Mouse (Mus musculus): Measurements from ENCODE around the gene Cdk19. TPM values are rescaled to one million over a fixed set of nuclear protein-coding genes. Genes with fewer than 3 reads are reported as not detected.

Cdk19 gene
- polyA plus RNA-seq, 1 experiment, result 10.7 TPM

GRCm38 (mm10) chr10:40330262-40330661, 9.1 kb upstream of the Cdk19 start:
- no peak for TF ChIP-seq CTCF (IDR thresholded peaks at IDR 0.05; ENCODE audit: extremely low read depth, insufficient read depth, insufficient read length, insufficient replicate concordance)
- no peak for TF ChIP-seq POLR2A (IDR thresholded peaks at IDR 0.05; ENCODE audit: low read depth, low read length)
- H3K4me1 ChIP-seq (ENCODE audit: control insufficient read depth, insufficient read depth, insufficient read length), result no peaks in the 10 kb centered on the region
- 91% methylated on average over 1 of the region's 1 CpGs for WGBS
- H3K4me3 ChIP-seq (ENCODE audit: extremely low read depth, insufficient read depth, insufficient read length), result no peak overlapping the region
- H3K27ac ChIP-seq (ENCODE audit: insufficient read depth, low read length), result no peak overlapping the region
- H3K36me3 ChIP-seq (ENCODE audit: control insufficient read depth, insufficient read depth, low read length), result no peaks in the 10 kb centered on the region
- H3K27me3 ChIP-seq (ENCODE audit: control insufficient read depth, insufficient read depth, low read length), result no peaks in the 10 kb centered on the region
- DNase-seq (ENCODE audit: low read depth in 1 of 2, low spot score in 2 of 2), result no peak

DNA sequence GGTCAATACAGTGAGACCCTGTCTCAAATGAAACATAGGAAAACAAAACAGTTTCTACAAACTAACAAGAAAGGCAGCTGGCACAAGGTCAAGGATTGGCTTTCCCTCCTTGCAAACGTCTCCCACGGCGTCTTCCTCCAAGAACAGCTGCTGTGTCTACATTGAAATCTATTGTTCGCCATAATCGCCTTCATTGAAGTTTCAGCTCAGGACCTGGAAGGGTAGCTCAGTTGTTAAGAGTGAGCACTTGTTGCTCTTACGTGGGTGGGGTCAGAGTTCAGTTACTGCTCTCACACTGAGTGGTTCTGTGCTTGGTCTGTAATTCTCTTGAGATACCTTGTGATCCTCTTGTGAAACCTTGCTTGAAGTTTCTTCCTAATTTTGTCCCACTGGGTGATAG, 6.5 kb upstream of the Cdk19 start:
- no peaks in the 10 kb centered on the region for H3K27me3 ChIP-seq (ENCODE audit: control insufficient read depth, insufficient read depth, low read length)
- no peaks in the 10 kb centered on the region for H3K4me1 ChIP-seq (ENCODE audit: control insufficient read depth, insufficient read depth, insufficient read length)
- no peaks in the 10 kb centered on the region for H3K36me3 ChIP-seq (ENCODE audit: control insufficient read depth, insufficient read depth, low read length)
- WGBS, result 87% methylated on average over 6 of the region's 6 CpGs
- DNase-seq (ENCODE audit: low read depth in 1 of 2, low spot score in 2 of 2), result no peak
- H3K27ac ChIP-seq (ENCODE audit: insufficient read depth, low read length), result no peak overlapping the region
- H3K4me3 ChIP-seq (ENCODE audit: extremely low read depth, insufficient read depth, insufficient read length), result no peak overlapping the region
- TF ChIP-seq POLR2A (IDR thresholded peaks at IDR 0.05; ENCODE audit: low read depth, low read length), result no peak
- TF ChIP-seq CTCF (IDR thresholded peaks at IDR 0.05; ENCODE audit: extremely low read depth, insufficient read depth, insufficient read length, insufficient replicate concordance), result no peak

DNA sequence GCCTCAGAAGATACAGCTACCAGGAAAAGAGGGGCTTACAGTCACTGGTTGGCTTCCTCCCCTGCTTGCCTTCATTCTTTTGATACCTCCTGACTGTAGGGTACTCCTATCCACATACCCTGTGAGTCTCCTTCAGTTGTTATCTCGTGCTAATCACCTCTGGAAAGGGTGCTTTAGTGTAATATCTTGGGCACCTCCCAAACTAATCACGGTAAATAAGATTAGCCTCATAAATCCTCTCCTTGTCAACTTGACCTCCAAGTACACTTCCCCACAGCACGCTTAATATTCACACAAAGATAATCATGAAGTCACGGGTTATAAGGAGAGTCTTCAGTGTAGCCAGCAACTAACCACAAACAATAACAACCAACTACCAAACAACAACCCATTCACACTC, 2.7 kb downstream of the Cdk19 start:
- H3K4me3 ChIP-seq (ENCODE audit: extremely low read depth, insufficient read depth, insufficient read length), result no peak overlapping the region
- no peak for DNase-seq (ENCODE audit: low read depth in 1 of 2, low spot score in 2 of 2)
- no peaks in the 10 kb centered on the region for H3K4me1 ChIP-seq (ENCODE audit: control insufficient read depth, insufficient read depth, insufficient read length)
- 75% methylated on average over 4 of the region's 4 CpGs for WGBS
- H3K27me3 ChIP-seq (ENCODE audit: control insufficient read depth, insufficient read depth, low read length), result no peaks in the 10 kb centered on the region
- no peaks in the 10 kb centered on the region for H3K36me3 ChIP-seq (ENCODE audit: control insufficient read depth, insufficient read depth, low read length)
- no peak for TF ChIP-seq POLR2A (IDR thresholded peaks at IDR 0.05; ENCODE audit: low read depth, low read length)
- no peak for TF ChIP-seq CTCF (IDR thresholded peaks at IDR 0.05; ENCODE audit: extremely low read depth, insufficient read depth, insufficient read length, insufficient replicate concordance)
- no peak overlapping the region for H3K27ac ChIP-seq (ENCODE audit: insufficient read depth, low read length)

GRCm38 (mm10) chr10:40346776-40347403, 7.5 kb downstream of the Cdk19 start:
- H3K36me3 ChIP-seq (ENCODE audit: control insufficient read depth, insufficient read depth, low read length), result no peaks in the 10 kb centered on the region
- DNase-seq (ENCODE audit: low read depth in 1 of 2, low spot score in 2 of 2), result no peak
- 51% methylated on average over 3 of the region's 3 CpGs for WGBS
- TF ChIP-seq POLR2A (IDR thresholded peaks at IDR 0.05; ENCODE audit: low read depth, low read length) (no peak), CTCF (IDR thresholded peaks at IDR 0.05; ENCODE audit: extremely low read depth, insufficient read depth, insufficient read length, insufficient replicate concordance) (no peak)
- no peak overlapping the region for H3K27ac ChIP-seq (ENCODE audit: insufficient read depth, low read length)
- no peak overlapping the region for H3K4me3 ChIP-seq (ENCODE audit: extremely low read depth, insufficient read depth, insufficient read length)
- H3K4me1 ChIP-seq (ENCODE audit: control insufficient read depth, insufficient read depth, insufficient read length), result peaks cover 6% of the 10 kb centered on the region
- no peaks in the 10 kb centered on the region for H3K27me3 ChIP-seq (ENCODE audit: control insufficient read depth, insufficient read depth, low read length)

DNA sequence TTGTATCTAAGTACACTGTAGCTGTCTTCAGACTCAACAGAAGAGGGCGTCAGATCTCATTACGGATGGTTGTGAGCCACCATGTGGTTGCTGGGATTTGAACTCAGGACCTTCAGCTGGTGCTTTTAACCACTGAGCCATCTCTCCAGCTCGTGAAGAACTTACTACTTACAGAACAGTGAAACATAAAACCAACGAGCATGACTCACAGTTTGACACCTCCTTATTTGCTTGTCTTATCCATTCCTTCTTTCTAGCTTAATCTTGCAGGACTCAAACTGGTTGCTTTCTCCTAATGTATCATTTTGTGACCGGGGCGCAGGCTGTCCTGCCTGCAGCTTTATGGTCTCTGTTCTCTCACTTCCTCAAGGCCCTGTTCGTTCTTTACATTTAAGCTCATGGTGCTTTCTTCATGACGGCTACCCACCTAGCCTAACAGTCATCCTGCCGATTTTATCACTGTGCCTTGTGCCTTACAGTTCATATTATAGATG, 8.1 kb downstream of the Cdk19 start:
- 46% methylated on average over 9 of the region's 9 CpGs for WGBS
- no peak for DNase-seq (ENCODE audit: low read depth in 1 of 2, low spot score in 2 of 2)
- Histone ChIP-seq H3K4me1 (ENCODE audit: control insufficient read depth, insufficient read depth, insufficient read length) (peaks cover 6% of the 10 kb centered on the region), H3K4me3 (ENCODE audit: extremely low read depth, insufficient read depth, insufficient read length) (no peak overlapping the region), H3K36me3 (ENCODE audit: control insufficient read depth, insufficient read depth, low read length) (no peaks in the 10 kb centered on the region), H3K27me3 (ENCODE audit: control insufficient read depth, insufficient read depth, low read length) (no peaks in the 10 kb centered on the region), H3K27ac (ENCODE audit: insufficient read depth, low read length) (peak overlapping the region; percentile 14)
- no peak for TF ChIP-seq CTCF (IDR thresholded peaks at IDR 0.05; ENCODE audit: extremely low read depth, insufficient read depth, insufficient read length, insufficient replicate concordance)
- TF ChIP-seq POLR2A (IDR thresholded peaks at IDR 0.05; ENCODE audit: low read depth, low read length), result no peak

- H3K27ac ChIP-seq (ENCODE audit: insufficient read depth, low read length), result peak overlapping the region; percentile 99
- H3K36me3 ChIP-seq (ENCODE audit: control insufficient read depth, insufficient read depth, low read length), result no peaks in the 10 kb centered on the region
- H3K4me3 ChIP-seq (ENCODE audit: extremely low read depth, insufficient read depth, insufficient read length), result peak overlapping the region; percentile 94
- DNase-seq (ENCODE audit: low read depth in 1 of 2, low spot score in 2 of 2), result peak; percentile 97 to 99
- TF ChIP-seq CTCF (IDR thresholded peaks at IDR 0.05; ENCODE audit: extremely low read depth, insufficient read depth, insufficient read length, insufficient replicate concordance) (no peak), POLR2A (IDR thresholded peaks at IDR 0.05; ENCODE audit: low read depth, low read length) (peak; percentile 64; the same call in 1 of the 2 replicates)
- under 1% methylated on average over 76 of the region's 76 CpGs for WGBS
- no peaks in the 10 kb centered on the region for H3K27me3 ChIP-seq (ENCODE audit: control insufficient read depth, insufficient read depth, low read length)
- H3K4me1 ChIP-seq (ENCODE audit: control insufficient read depth, insufficient read depth, insufficient read length), result peaks cover 6% of the 10 kb centered on the region
These were observed 9.5 kb downstream of the Cdk19 start for GRCm38 (mm10) chr10:40348566-40349536.

Measured in spleen, adult 2 months (tissue).